Mouse (Mus musculus) lung, postnatal 0 days (tissue): ENCODE measurements at regions not wholly inside any gene's neighbourhood (a gene's known extent, or its start where the extent isn't known, plus 50 kb on each side); places are given as distances from the start of the nearest gene placed in this dataset.

Source experiments
- ATAC-seq: fragments of 200-750 bp; cut with Nextera tagmentation; 2 replicates; pipeline ENCODE4 v1.8.0; 2017; ENCODE audit warnings: moderate library complexity
- DNase-seq: peaks from one replicate; pipeline ENCODE4 v3.0.0-alpha.2; 2016; ENCODE audit warnings: low spot score
- H3K27ac ChIP-seq: fragments of 300-500 bp; sonication (generic); 2 replicates; pipeline ENCODE4 v1.5.1; 2014; ENCODE audit warnings: antibody characterized with exemption, mild to moderate bottlenecking, low read length, mixed read lengths
- H3K27me3 ChIP-seq: fragments of 300-500 bp; sonication (generic); replicated peaks from 2 replicates; pipeline ENCODE4 v1.6.1; 2014; ENCODE audit warnings: low read length, mixed read lengths; ENCODE audit not compliant: insufficient read depth
- H3K36me3 ChIP-seq: fragments of 300-500 bp; sonication (generic); 2 replicates; pipeline ENCODE4 v1.6.1; 2014; ENCODE audit warnings: low read length, mixed read lengths; ENCODE audit not compliant: insufficient read depth
- H3K4me1 ChIP-seq: fragments of 300-500 bp; sonication (generic); 2 replicates; pipeline ENCODE4 v1.6.1; 2014; ENCODE audit warnings: antibody characterized with exemption, low read depth, low read length, mixed read lengths; ENCODE audit not compliant: insufficient read depth
- H3K4me2 ChIP-seq: fragments of 300-500 bp; sonication (generic); replicated peaks from 2 replicates; pipeline ENCODE4 v1.6.1; 2014; ENCODE audit warnings: low read depth, mild to moderate bottlenecking, low read length, moderate library complexity, mixed read lengths
- H3K4me3 ChIP-seq: fragments of 300-500 bp; sonication (generic); 2 replicates; pipeline ENCODE4 v1.5.1; 2014; ENCODE audit warnings: low read depth, low read length
- H3K9ac ChIP-seq: fragments of 300-500 bp; sonication (generic); replicated peaks from 2 replicates; pipeline ENCODE4 v1.6.1; 2014; ENCODE audit warnings: low read depth, mild to moderate bottlenecking
- H3K9me3 ChIP-seq: fragments of 300-500 bp; sonication (generic); 2 replicates; pipeline ENCODE4 v1.6.1; 2016; ENCODE audit warnings: low read length, mixed read lengths
- CTCF ChIP-seq: IDR thresholded peaks from 2 replicates; pipeline ENCODE4 v1.5.1; 2016; ENCODE audit warnings: antibody characterized with exemption, mild to moderate bottlenecking
- EP300 ChIP-seq: IDR thresholded peaks from 2 replicates; pipeline ENCODE4 v1.6.1; 2016; ENCODE audit warnings: antibody characterized with exemption, mild to moderate bottlenecking, control low read depth
- WGBS: fragments of 180-500 bp; shearing (Covaris S2); extraction: QIAGEN DNeasy Blood & Tissue Kit; methylation state at CpG from one replicate; pipeline ENCODE4 v1.1.7; 2014; 5-methylcytosine and 5-hydroxymethylcytosine counted together

GRCm38 (mm10) chr10:98686370-98686769 is 227.8 kb upstream of the Atp2b1 start:
- no peak for DNase-seq
- H3K36me3 ChIP-seq, result no peaks in the 10 kb centered on the region
- no peaks in the 10 kb centered on the region for H3K9me3 ChIP-seq
- no peak overlapping the region for H3K27ac ChIP-seq
- no peak overlapping the region for H3K4me2 ChIP-seq
- H3K4me1 ChIP-seq, result peaks cover 11% of the 10 kb centered on the region; the same call in 1 of the 2 replicates
- TF ChIP-seq CTCF (no peak), EP300 (no peak)
- no peaks in the 10 kb centered on the region for H3K27me3 ChIP-seq
- no peak overlapping the region for H3K9ac ChIP-seq
- no peak for ATAC-seq
- H3K4me3 ChIP-seq, result no peak overlapping the region

DNA sequence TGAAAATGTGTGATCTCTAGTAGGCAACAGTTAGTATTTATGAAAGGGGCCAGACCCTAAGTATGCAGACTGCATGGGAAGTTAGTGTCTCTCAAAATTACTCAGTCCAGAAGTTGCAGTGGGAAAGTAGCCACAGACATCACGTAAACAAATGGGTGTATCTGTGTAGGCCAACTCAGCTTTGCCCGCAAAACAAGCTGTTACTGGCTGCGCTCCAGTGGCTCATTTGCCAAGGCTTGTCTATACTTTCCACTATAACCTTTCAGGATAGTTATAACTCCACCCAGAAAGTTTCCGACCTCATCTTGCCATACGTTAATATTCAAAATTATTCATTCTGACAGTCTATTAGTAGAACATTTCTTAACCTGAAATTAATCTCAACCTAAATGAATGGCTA is 222.4 kb upstream of the Atp2b1 start:
- Histone ChIP-seq H3K4me2 (no peak overlapping the region), H3K4me1 (no peaks in the 10 kb centered on the region), H3K27me3 (no peaks in the 10 kb centered on the region), H3K4me3 (no peak overlapping the region), H3K9me3 (no peaks in the 10 kb centered on the region), H3K27ac (no peak overlapping the region), H3K36me3 (no peaks in the 10 kb centered on the region), H3K9ac (no peak overlapping the region)
- 58% methylated on average over 5 of the region's 5 CpGs for WGBS
- TF ChIP-seq CTCF (no peak), EP300 (no peak)
- DNase-seq (no peak), ATAC-seq (no peak)

DNA sequence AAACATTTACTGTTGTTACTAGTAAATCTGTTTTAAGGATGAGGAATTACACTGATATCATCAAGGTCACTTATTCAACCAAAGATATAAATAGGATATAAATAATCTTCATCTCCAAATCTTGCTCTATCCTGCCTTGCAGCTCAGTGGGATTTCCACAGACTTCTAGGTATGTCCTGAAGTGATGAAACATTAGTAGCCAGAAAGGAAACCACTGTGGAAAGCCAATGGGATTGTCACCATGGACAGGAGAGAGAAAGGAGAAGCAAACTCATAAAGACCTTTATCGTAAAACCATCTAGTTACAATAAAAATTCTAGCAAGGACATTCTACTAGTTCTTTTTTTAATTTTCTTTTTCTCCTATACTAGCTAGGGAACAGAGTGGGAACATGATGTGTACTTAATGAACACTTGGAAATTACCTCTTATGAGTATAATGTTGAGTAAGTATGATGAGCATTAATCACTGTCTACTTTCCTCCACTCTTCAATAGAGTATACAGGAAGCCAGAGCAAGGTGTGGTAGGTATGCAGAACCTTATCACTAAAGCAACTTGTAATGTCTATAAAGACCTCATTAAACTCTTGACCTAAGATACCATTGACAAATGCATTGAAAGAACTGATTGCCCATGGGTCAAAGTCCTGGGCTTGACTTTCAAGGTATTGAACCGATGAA is 219.4 kb upstream of the Atp2b1 start:
- ATAC-seq, result no peak
- TF ChIP-seq CTCF (no peak), EP300 (no peak)
- no peak for DNase-seq
- Histone ChIP-seq H3K4me3 (no peak overlapping the region), H3K4me1 (no peaks in the 10 kb centered on the region), H3K27ac (no peak overlapping the region), H3K36me3 (no peaks in the 10 kb centered on the region), H3K4me2 (no peak overlapping the region), H3K9me3 (no peaks in the 10 kb centered on the region), H3K9ac (no peak overlapping the region), H3K27me3 (no peaks in the 10 kb centered on the region)
- WGBS, result 82% methylated on average over 2 of the region's 2 CpGs

DNA sequence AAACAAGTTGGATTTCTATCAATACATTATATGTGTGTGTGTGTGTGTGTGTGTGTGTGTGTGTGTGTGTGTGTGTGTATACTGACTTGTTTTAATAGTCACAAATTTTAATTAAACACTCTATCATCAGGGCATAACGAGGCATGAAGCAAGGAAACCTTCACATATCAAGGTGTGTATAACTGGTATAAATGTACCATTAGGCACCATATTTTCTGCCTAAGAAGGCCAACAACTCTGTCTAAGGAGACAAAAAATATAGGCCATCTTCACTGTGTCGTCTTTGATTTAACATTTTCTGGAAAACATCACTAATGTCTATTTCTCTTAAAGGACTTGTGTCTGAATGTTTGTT is 218.9 kb upstream of the Atp2b1 start:
- 86% methylated on average over 2 of the region's 2 CpGs for WGBS
- no peak for ATAC-seq

GRCm38 (mm10) chr10:98697866-98698265 is 216.3 kb upstream of the Atp2b1 start:
- 75% methylated on average over 4 of the region's 4 CpGs for WGBS
- DNase-seq (no peak), ATAC-seq (no peak)
- Histone ChIP-seq H3K9me3 (no peaks in the 10 kb centered on the region), H3K36me3 (no peaks in the 10 kb centered on the region), H3K9ac (no peak overlapping the region), H3K4me2 (no peak overlapping the region), H3K4me1 (no peaks in the 10 kb centered on the region; the same call in 1 of the 2 replicates), H3K27me3 (no peaks in the 10 kb centered on the region), H3K27ac (no peak overlapping the region), H3K4me3 (no peak overlapping the region)
- no peak for TF ChIP-seq EP300
- no peak for TF ChIP-seq CTCF

More for the DNA sequence above, 218.9 kb upstream of the Atp2b1 start:
- TF ChIP-seq EP300 (no peak), CTCF (no peak)
- Histone ChIP-seq H3K9me3 (no peaks in the 10 kb centered on the region), H3K9ac (no peak overlapping the region), H3K4me1 (no peaks in the 10 kb centered on the region), H3K27me3 (no peaks in the 10 kb centered on the region), H3K4me2 (no peak overlapping the region), H3K36me3 (no peaks in the 10 kb centered on the region), H3K4me3 (no peak overlapping the region), H3K27ac (no peak overlapping the region)
- DNase-seq, result no peak

DNA sequence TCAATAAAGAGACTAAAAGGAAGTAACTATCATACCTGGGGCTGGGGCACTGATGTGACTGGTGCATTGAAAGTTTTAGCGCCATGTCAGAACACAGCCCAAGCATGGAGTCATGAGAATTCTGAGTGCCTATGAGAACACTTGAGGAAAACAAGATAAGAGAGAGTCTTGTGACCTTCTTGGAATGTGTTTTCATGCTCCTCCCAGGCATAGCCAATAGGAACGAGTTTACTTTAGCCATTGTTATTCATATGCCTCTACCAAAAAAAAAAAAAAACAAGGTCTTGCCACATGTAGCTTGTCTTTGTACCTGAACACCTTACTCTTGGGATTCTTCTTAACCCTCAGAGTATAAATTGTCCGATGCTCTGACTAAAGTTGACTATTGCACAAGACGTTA is 214.6 kb upstream of the Atp2b1 start:
- Histone ChIP-seq H3K9ac (no peak overlapping the region), H3K36me3 (no peaks in the 10 kb centered on the region), H3K27ac (peak overlapping the region; percentile 15; the same call in 1 of the 2 replicates), H3K4me1 (no peaks in the 10 kb centered on the region; the same call in 1 of the 2 replicates), H3K4me3 (no peak overlapping the region), H3K9me3 (no peaks in the 10 kb centered on the region), H3K4me2 (no peak overlapping the region), H3K27me3 (no peaks in the 10 kb centered on the region)
- ATAC-seq (peak; percentile 92), DNase-seq (peak; percentile 75)
- WGBS, result 55% methylated on average over 4 of the region's 4 CpGs
- TF ChIP-seq EP300 (peak; percentile 87), CTCF (no peak)

GRCm38 (mm10) chr10:98700407-98700806 is 213.8 kb upstream of the Atp2b1 start:
- no peaks in the 10 kb centered on the region for H3K36me3 ChIP-seq
- TF ChIP-seq EP300 (no peak), CTCF (no peak)
- no peak for ATAC-seq
- H3K4me3 ChIP-seq, result no peak overlapping the region
- no peaks in the 10 kb centered on the region for H3K27me3 ChIP-seq
- H3K4me2 ChIP-seq, result no peak overlapping the region
- 80% methylated on average over 4 of the region's 4 CpGs for WGBS
- H3K27ac ChIP-seq, result no peak overlapping the region
- H3K9me3 ChIP-seq, result no peaks in the 10 kb centered on the region
- H3K4me1 ChIP-seq, result no peaks in the 10 kb centered on the region; the same call in 1 of the 2 replicates
- DNase-seq, result no peak
- H3K9ac ChIP-seq, result no peak overlapping the region
